Mouse (Mus musculus) CD4-positive naive resting alpha-beta T cell, adult 57 days (primary cell): ENCODE measurements around the gene Olfr811. TPM values are rescaled to one million over a fixed set of nuclear protein-coding genes. Genes with fewer than 3 reads are reported as not detected.

ENCODE experiments used
- total RNA-seq: library from RNA; stranded (reverse); gene quantifications from one replicate; pipeline ENCODE4 v1.2.4, GENCODE M21; 2023

The Olfr811 gene
- total RNA-seq, result not detected

GRCm38 (mm10) chr10:129804296-129804695 lies at the start of gene Olfr811:
Gene Olfr811 (minus strand): TSS chr10:129804396.

GRCm38 (mm10) chr10:129845994-129846393 lies 41.8 kb upstream of the Olfr811 start, which contains the start of gene Olfr812:
Gene Olfr812 (minus strand): TSS chr10:129846094.

GRCm38 (mm10) chr10:129794817-129795216 lies 9.4 kb downstream of the Olfr811 start, which contains the start of gene Olfr810:
Gene Olfr810 (minus strand): TSS chr10:129794917.

GRCm38 (mm10) chr10:129774338-129774737 lies 29.9 kb downstream of the Olfr811 start, which contains the start of gene Olfr809:
Gene Olfr809 (plus strand): TSS chr10:129774638.

GRCm38 (mm10) chr10:129765182-129765581 lies 39.0 kb downstream of the Olfr811 start, which contains the start of gene Olfr808:
Gene Olfr808 (plus strand): TSS chr10:129765482.

GRCm38 (mm10) chr10:129757693-129758092 lies 46.5 kb downstream of the Olfr811 start, which contains the start of gene Olfr807:
Gene Olfr807 (minus strand): TSS chr10:129757793.

Other genes with a start within 250 kb of the Olfr811 start
- gene Olfr794, start 236.7 kb downstream of the Olfr811 start, total RNA-seq, result not detected
- not detected for gene Olfr796, start 191.8 kb downstream of the Olfr811 start, total RNA-seq
- gene Olfr798, start 176.5 kb downstream of the Olfr811 start, total RNA-seq, result not detected
- gene Olfr799, start 166.9 kb downstream of the Olfr811 start, total RNA-seq, result not detected
- not detected for gene Olfr800, start 146.7 kb downstream of the Olfr811 start, total RNA-seq
- not detected for gene Olfr801, start 130.5 kb downstream of the Olfr811 start, total RNA-seq
- gene Olfr802, start 116.2 kb downstream of the Olfr811 start, total RNA-seq, result not detected
- not detected for gene Olfr803, start 110.1 kb downstream of the Olfr811 start, total RNA-seq
- gene Olfr804, start 101.2 kb downstream of the Olfr811 start, total RNA-seq, result not detected
- gene Olfr805, start 75.0 kb downstream of the Olfr811 start, total RNA-seq, result not detected
- gene Olfr806, start 62.5 kb downstream of the Olfr811 start, total RNA-seq, result not detected
- gene Olfr807, start 46.6 kb downstream of the Olfr811 start, total RNA-seq, result not detected
- not detected for gene Olfr808, start 38.9 kb downstream of the Olfr811 start, total RNA-seq
- gene Olfr809, start 29.8 kb downstream of the Olfr811 start, total RNA-seq, result not detected
- not detected for gene Olfr810, start 9.5 kb downstream of the Olfr811 start, total RNA-seq
- gene Olfr812, start 41.7 kb upstream of the Olfr811 start, total RNA-seq, result not detected
- gene Olfr813, start 51.0 kb upstream of the Olfr811 start, total RNA-seq, result not detected
- not detected for gene Olfr814, start 75.5 kb upstream of the Olfr811 start, total RNA-seq
- not detected for gene Olfr815, start 101.5 kb upstream of the Olfr811 start, total RNA-seq
- not detected for gene Olfr816, start 111.2 kb upstream of the Olfr811 start, total RNA-seq
- gene Olfr818, start 144.7 kb upstream of the Olfr811 start, total RNA-seq, result not detected
- not detected for gene Olfr819, start 162.9 kb upstream of the Olfr811 start, total RNA-seq
- gene Olfr247, start 171.7 kb upstream of the Olfr811 start, total RNA-seq, result not detected
- gene Gm10310, start 180.7 kb upstream of the Olfr811 start, total RNA-seq, result not detected
- not detected for gene Olfr820, start 208.2 kb upstream of the Olfr811 start, total RNA-seq
- not detected for gene Olfr821, start 226.0 kb upstream of the Olfr811 start, total RNA-seq